Mouse (Mus musculus) liver, embryonic 14.5 days (tissue): Measurements from ENCODE around the gene Otop3. TPM values are rescaled to one million over a fixed set of nuclear protein-coding genes. Genes with fewer than 3 reads are reported as not detected.

Experiments used
- ATAC-seq: fragments of 200-750 bp; cut with Nextera tagmentation; 2 replicates; pipeline ENCODE4 v1.8.0; 2017; ENCODE audit warnings: moderate number of reproducible peaks, mild to moderate bottlenecking, moderate library complexity; ENCODE audit not compliant: insufficient read depth
- DNase-seq, 3 experiments: peaks; one replicate each; pipeline ENCODE4 v3.0.0-alpha.2; 2012 to 2013; ENCODE audit warnings: low read depth in 3 of 3, low spot score in 3 of 3
- H3K27ac ChIP-seq: fragments of 300-500 bp; sonication (generic); 2 replicates; pipeline ENCODE4 v1.5.1; 2014; ENCODE audit warnings: moderate library complexity, mild to moderate bottlenecking, control low read depth, inconsistent platforms
- H3K27me3 ChIP-seq: fragments of 300-500 bp; sonication (generic); 2 replicates; pipeline ENCODE4 v1.6.1; 2014; ENCODE audit warnings: mild to moderate bottlenecking, low read length, moderate library complexity; ENCODE audit not compliant: control insufficient read depth, insufficient read depth
- H3K36me3 ChIP-seq: fragments of 300-500 bp; sonication (generic); replicated peaks from 2 replicates; pipeline ENCODE4 v1.6.1; 2014; ENCODE audit warnings: low read depth; ENCODE audit not compliant: control insufficient read depth, insufficient read depth
- H3K4me1 ChIP-seq, 2 experiments: fragments of 200-500 bp in 1 of 2; fragments of 300-500 bp in 1 of 2; sonication (generic) in 1 of 2; replicated peaks; 2 replicates each; pipeline ENCODE4 v1.6.1; 2012 to 2014; ENCODE audit warnings: antibody characterized with exemption in 1 of 2, inconsistent platforms in 1 of 2, low read length in 1 of 2; ENCODE audit not compliant: control insufficient read depth in 2 of 2, insufficient read depth in 2 of 2
- H3K4me2 ChIP-seq: fragments of 300-500 bp; sonication (generic); 2 replicates; pipeline ENCODE4 v1.6.1; 2014; ENCODE audit warnings: low read depth, mild to moderate bottlenecking, control low read depth, moderate library complexity
- H3K4me3 ChIP-seq, 2 experiments: fragments of 200-500 bp in 1 of 2; fragments of 300-500 bp in 1 of 2; sonication (generic) in 1 of 2; 2 replicates each; pipeline ENCODE4 v1.5.1; 2012 to 2014; ENCODE audit warnings: low read depth in 2 of 2, low read length in 2 of 2, mild to moderate bottlenecking in 2 of 2, control low read depth in 1 of 2, inconsistent platforms in 1 of 2, moderate library complexity in 1 of 2; ENCODE audit not compliant: insufficient read depth in 1 of 2
- H3K9ac ChIP-seq: fragments of 300-500 bp; sonication (generic); replicated peaks from 2 replicates; pipeline ENCODE4 v1.6.1; 2014; ENCODE audit warnings: mild to moderate bottlenecking, control low read depth, moderate library complexity
- H3K9me3 ChIP-seq: fragments of 300-500 bp; sonication (generic); 2 replicates; pipeline ENCODE4 v1.6.1; 2016; ENCODE audit warnings: low read length, mixed read lengths; ENCODE audit not compliant: control insufficient read depth
- CTCF ChIP-seq: IDR thresholded peaks from 2 replicates; pipeline ENCODE4 v1.5.1; 2016; ENCODE audit warnings: antibody characterized with exemption, low read depth, control low read depth
- EP300 ChIP-seq: IDR thresholded peaks from 2 replicates; pipeline ENCODE4 v1.6.1; 2016; ENCODE audit warnings: antibody characterized with exemption, low read depth
- WGBS: fragments of 180-500 bp; shearing (Covaris S2); extraction: QIAGEN DNeasy Blood & Tissue Kit; methylation state at CpG from one replicate; pipeline ENCODE4 v1.1.7; 2014; ENCODE audit not compliant: insufficient replicate concordance; 5-methylcytosine and 5-hydroxymethylcytosine counted together
- polyA plus RNA-seq, 2 experiments: library from polyadenylated mRNA; depleted of rRNA in 1 of 2; stranded (reverse) in 1 of 2; unstranded in 1 of 2; fragments of >200 nt; fragmentation: Nextera tagmentation in 1 of 2; extraction: Ambion mirVana in 1 of 2; gene quantifications; 2 replicates each; pipeline versions ENCODE4 v1.2.1 to v1.2.3; 2012 to 2014

Gene Otop3
- polyA plus RNA-seq, 2 experiments, result not detected

GRCm38 (mm10) chr11:115370368-115370767 is 35.8 kb downstream of the Otop3 start:
- 34% methylated on average over 7 of the region's 7 CpGs for WGBS
- H3K4me3 ChIP-seq, result no peak overlapping the region
- no peaks in the 10 kb centered on the region for H3K36me3 ChIP-seq
- H3K27me3 ChIP-seq, result peaks cover 49% of the 10 kb centered on the region
- no peak overlapping the region for H3K4me2 ChIP-seq
- ATAC-seq (no peak), DNase-seq (no peak)
- H3K4me1 ChIP-seq, result peaks cover 0 to 2% of the 10 kb centered on the region in 2 experiments; a peak in 1 of 4 replicates
- no peaks in the 10 kb centered on the region for H3K9me3 ChIP-seq
- H3K27ac ChIP-seq, result no peak overlapping the region
- TF ChIP-seq CTCF, result no peak
- TF ChIP-seq EP300, result no peak
- H3K9ac ChIP-seq, result no peak overlapping the region

DNA sequence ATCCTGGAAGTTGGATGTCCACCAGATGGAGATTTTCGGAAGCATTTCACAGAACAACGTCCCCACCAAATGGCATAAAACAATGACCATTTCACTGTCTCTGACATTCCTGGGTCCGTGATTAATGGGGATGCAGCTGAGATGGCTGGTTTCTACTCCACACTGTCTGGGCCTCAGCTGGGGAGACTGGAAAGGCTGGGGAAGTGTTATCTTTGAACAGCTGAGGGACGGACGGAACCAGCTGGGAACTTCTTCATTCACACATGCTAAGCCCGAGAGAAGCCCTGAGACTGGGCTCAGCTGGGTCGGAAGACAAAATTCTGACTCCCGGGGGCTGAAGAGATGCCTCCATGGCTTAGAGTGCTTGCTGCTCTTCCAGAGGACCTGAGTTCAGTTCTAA is 36.8 kb downstream of the Otop3 start:
- 57% methylated on average over 8 of the region's 8 CpGs for WGBS
- Histone ChIP-seq H3K27ac (no peak overlapping the region), H3K9ac (no peak overlapping the region), H3K4me1 (peaks cover 0 to 2% of the 10 kb centered on the region in 2 experiments; a peak in 1 of 4 replicates), H3K4me3 (no peak overlapping the region), H3K4me2 (no peak overlapping the region), H3K36me3 (no peaks in the 10 kb centered on the region), H3K27me3 (peaks cover 44% of the 10 kb centered on the region), H3K9me3 (no peaks in the 10 kb centered on the region)
- ATAC-seq (no peak), DNase-seq (no peak)
- no peak for TF ChIP-seq EP300
- TF ChIP-seq CTCF, result no peak

DNA sequence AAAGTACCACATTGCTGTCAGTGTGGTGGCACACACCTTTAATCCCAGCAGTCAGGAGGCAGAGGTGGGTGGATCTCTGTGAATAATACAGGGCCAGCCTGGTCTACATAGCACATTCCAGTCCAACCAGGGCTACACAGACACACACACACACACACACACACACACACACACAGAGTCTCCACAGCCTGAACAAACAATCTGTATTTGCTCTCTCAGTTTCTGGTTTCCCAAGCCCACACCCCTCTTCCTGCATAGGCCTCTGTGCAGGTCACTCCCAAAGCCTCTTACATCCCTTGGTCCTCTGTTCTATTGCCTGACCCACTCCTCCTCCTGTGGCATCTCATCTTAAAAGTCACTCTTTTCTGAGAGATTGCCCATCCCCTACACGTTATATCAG is 37.5 kb downstream of the Otop3 start:
- ATAC-seq, result no peak
- no peak for TF ChIP-seq EP300
- no peak for TF ChIP-seq CTCF
- 33% methylated on average over 1 of the region's 1 CpGs for WGBS

GRCm38 (mm10) chr11:115372737-115373136 is 38.2 kb downstream of the Otop3 start:
- Histone ChIP-seq H3K27ac (no peak overlapping the region), H3K36me3 (no peaks in the 10 kb centered on the region), H3K4me2 (no peak overlapping the region), H3K27me3 (peaks cover 32% of the 10 kb centered on the region), H3K4me3 (no peak overlapping the region), H3K9me3 (no peaks in the 10 kb centered on the region), H3K4me1 (peaks cover 0 to under 1% of the 10 kb centered on the region in 2 experiments; a peak in 1 of 4 replicates), H3K9ac (no peak overlapping the region)
- TF ChIP-seq CTCF (no peak), EP300 (no peak)
- DNase-seq, result no peak
- ATAC-seq, result no peak
- 29% methylated on average over 2 of the region's 2 CpGs for WGBS

More for the DNA sequence above, 37.5 kb downstream of the Otop3 start:
- no peak overlapping the region for H3K4me2 ChIP-seq
- peaks cover 0 to 2% of the 10 kb centered on the region in 2 experiments; a peak in 1 of 4 replicates for H3K4me1 ChIP-seq
- no peak overlapping the region for H3K9ac ChIP-seq
- peaks cover 37% of the 10 kb centered on the region for H3K27me3 ChIP-seq
- no peak overlapping the region for H3K4me3 ChIP-seq
- no peak overlapping the region for H3K27ac ChIP-seq
- no peaks in the 10 kb centered on the region for H3K9me3 ChIP-seq
- no peaks in the 10 kb centered on the region for H3K36me3 ChIP-seq
- no peak for DNase-seq

GRCm38 (mm10) chr11:115373805-115374694 is 39.5 kb downstream of the Otop3 start:
- WGBS, result 3% methylated on average over 30 of the region's 30 CpGs
- Histone ChIP-seq H3K27ac (no peak overlapping the region), H3K4me1 (no peaks in the 10 kb centered on the region), H3K36me3 (no peaks in the 10 kb centered on the region), H3K27me3 (peaks cover 24% of the 10 kb centered on the region), H3K4me2 (peak overlapping the region; percentile 50), H3K4me3 (no peak overlapping the region), H3K9ac (no peak overlapping the region), H3K9me3 (no peaks in the 10 kb centered on the region)
- no peak for DNase-seq
- no peak for ATAC-seq
- TF ChIP-seq CTCF, result no peak
